Mouse (Mus musculus): ENCODE results near the gene Cldnd2. TPM values are rescaled to one million over a fixed set of nuclear protein-coding genes. Genes with fewer than 3 reads are reported as not detected.

Cldnd2 gene
- total and polyA plus RNA-seq, 2 experiments from 2014 or later: not detected

DNA sequence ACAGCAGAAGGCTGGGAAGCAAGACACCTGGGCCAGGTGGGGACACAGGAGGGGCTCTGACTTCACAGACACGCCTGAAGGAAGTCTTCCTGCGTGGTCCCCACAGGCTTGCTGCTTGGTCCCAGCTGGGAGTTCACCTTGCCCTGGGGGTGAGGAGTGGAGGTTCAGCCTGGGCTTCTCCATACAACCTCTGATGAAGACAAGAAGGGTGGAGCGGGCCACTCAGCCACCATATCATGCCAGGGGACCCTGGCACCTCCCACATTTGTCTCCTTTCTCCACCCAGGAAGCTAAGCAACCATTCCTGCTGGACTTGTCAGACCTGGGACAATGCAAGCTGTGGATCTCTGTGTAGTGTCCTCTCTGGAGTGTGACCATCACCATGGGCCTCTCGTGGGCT, 22.3 kb downstream of the Cldnd2 start, which contains the start of gene Vsig10l:
Vsig10l (plus strand) TSS at position 301 of the 400 bp plus-strand sequence.
- no peak within 1 kb of the TSS for H3K4me3 ChIP-seq (ENCODE audit: low read depth, low read length)
- no peak for DNase-seq
- H3K4me1 ChIP-seq (ENCODE audit: insufficient read depth): no peaks in the 10 kb centered on the region
- no peak within 1 kb of the TSS for H3K4me2 ChIP-seq (ENCODE audit: low read depth)
- TF ChIP-seq CTCF (IDR thresholded peaks at IDR 0.05; ENCODE audit: low read depth): no peak
- 66% methylated on average over 4 of the region's 4 CpGs for WGBS
- no peak within 1 kb of the TSS for H3K27ac ChIP-seq (ENCODE audit: low read depth, low read length)
- H3K27me3 ChIP-seq (ENCODE audit: insufficient read depth, low read length): no peaks in the 10 kb centered on the region
- no peak within 1 kb of the TSS for H3K9ac ChIP-seq
- H3K36me3 ChIP-seq (ENCODE audit: insufficient read depth): no peaks in the 10 kb centered on the region
- ATAC-seq: no peak
- H3K9me3 ChIP-seq (ENCODE audit: low read length): no peaks in the 10 kb centered on the region

DNA sequence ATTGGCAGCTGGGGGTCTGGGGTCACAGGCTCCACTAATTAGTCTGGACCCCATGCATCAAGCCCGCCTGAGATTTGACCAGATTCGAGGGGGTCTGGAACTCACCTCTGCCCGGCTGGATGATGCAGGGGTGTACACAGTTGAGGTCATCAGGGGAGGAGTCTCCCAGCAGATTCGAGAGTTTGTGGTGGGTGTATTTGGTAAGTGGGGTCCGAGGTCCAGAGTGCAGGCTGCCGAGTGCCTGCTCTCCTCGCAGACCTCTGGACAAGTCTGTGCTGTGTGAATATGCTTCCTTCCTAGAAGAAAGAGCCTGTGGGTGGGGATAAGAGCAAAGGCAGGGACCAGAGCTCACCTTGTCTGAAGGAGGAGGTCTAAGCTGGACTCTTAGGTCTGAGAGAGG, 23.4 kb downstream of the Cldnd2 start:
- 79% methylated on average over 7 of the region's 7 CpGs for WGBS
- no peak overlapping the region for H3K4me3 ChIP-seq (ENCODE audit: low read depth, low read length)
- no peak for ATAC-seq
- no peak overlapping the region for H3K4me2 ChIP-seq (ENCODE audit: low read depth)
- H3K27me3 ChIP-seq (ENCODE audit: insufficient read depth, low read length): no peaks in the 10 kb centered on the region
- H3K9ac ChIP-seq: no peak overlapping the region
- no peak overlapping the region for H3K27ac ChIP-seq (ENCODE audit: low read depth, low read length)
- no peaks in the 10 kb centered on the region for H3K36me3 ChIP-seq (ENCODE audit: insufficient read depth)
- no peak for DNase-seq
- no peaks in the 10 kb centered on the region for H3K9me3 ChIP-seq (ENCODE audit: low read length)
- no peak for TF ChIP-seq CTCF (IDR thresholded peaks at IDR 0.05; ENCODE audit: low read depth)
- H3K4me1 ChIP-seq (ENCODE audit: insufficient read depth): no peaks in the 10 kb centered on the region

DNA sequence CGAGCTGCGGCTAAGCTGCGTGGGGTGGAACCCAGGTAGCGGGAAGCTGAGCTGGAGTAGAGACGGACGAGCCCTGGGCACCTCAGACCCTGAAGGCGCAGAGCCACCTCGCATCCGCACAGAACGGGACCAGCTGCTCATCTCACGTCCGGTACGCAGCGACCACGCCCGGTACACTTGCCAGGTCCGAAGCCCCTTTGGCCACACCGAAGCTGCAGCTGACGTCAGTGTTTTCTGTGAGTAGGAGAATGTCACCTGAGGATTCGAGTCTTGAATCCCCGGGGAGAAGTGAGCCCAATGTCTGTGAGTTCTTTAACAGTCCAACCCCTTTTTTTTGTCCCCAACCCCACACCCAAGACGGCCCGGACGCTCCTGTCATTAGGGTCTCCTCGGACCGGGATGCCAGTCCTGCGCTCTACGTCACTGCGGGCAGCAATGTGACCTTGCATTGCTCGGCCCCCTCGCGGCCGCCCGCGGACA, 24.3 kb downstream of the Cldnd2 start:
- no peak for DNase-seq
- 9% methylated on average over 35 of the region's 35 CpGs for WGBS
- Histone ChIP-seq H3K9ac (peak overlapping the region; percentile 59), H3K4me3 (ENCODE audit: low read depth, low read length) (peak overlapping the region; percentile 44), H3K4me1 (ENCODE audit: insufficient read depth) (no peaks in the 10 kb centered on the region), H3K27me3 (ENCODE audit: insufficient read depth, low read length) (no peaks in the 10 kb centered on the region), H3K9me3 (ENCODE audit: low read length) (no peaks in the 10 kb centered on the region), H3K27ac (ENCODE audit: low read depth, low read length) (no peak overlapping the region; the same call in 1 of the 2 replicates), H3K36me3 (ENCODE audit: insufficient read depth) (no peaks in the 10 kb centered on the region), H3K4me2 (ENCODE audit: low read depth) (peak overlapping the region; percentile 84)
- 0 out of 2 replicates have a peak, but pooled peaks have one; percentile 0 for ATAC-seq
- no peak for TF ChIP-seq CTCF (IDR thresholded peaks at IDR 0.05; ENCODE audit: low read depth)

DNA sequence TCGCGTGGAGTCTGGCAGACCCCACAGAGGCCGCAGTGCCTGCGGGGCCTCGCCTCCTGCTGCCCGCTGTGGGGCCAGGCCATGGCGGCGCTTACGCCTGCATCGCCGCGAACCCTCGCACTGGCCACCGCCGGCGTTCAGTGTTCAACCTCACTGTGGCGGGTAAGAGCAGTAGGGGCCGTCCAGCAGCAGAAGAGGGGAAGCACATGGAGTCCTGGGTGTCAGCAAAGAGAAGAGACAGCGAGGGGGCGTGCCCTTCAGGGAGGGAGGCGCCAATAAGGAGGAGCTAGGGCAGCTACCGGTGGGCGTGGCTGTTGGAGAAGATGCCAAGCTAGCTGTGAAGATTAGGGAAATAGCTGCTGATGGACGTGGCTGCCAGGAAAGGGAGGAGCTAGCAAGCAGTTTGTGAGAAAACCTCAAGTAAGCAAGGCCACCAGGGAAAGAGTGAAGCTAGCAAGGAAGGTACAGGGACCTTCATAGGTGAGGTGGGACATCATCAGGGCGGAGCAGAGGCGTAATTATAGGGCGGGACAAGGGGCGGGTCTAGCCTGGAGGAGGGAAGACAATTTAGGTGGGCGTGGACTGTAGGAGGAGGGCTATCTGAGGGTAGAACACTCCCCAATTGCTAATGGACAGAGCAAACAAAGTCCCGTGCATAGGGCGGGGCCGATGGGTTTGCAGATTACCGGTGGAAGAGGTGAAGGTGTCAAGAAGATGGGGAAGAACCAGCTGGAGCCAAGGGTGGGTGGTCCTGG, 24.9 kb downstream of the Cldnd2 start:
- Histone ChIP-seq H3K9me3 (ENCODE audit: low read length) (no peaks in the 10 kb centered on the region), H3K27ac (ENCODE audit: low read depth, low read length) (no peak overlapping the region; the same call in 1 of the 2 replicates), H3K4me1 (ENCODE audit: insufficient read depth) (no peaks in the 10 kb centered on the region), H3K36me3 (ENCODE audit: insufficient read depth) (no peaks in the 10 kb centered on the region), H3K4me3 (ENCODE audit: low read depth, low read length) (peak overlapping the region; percentile 44), H3K27me3 (ENCODE audit: insufficient read depth, low read length) (no peaks in the 10 kb centered on the region), H3K4me2 (ENCODE audit: low read depth) (peak overlapping the region; percentile 84), H3K9ac (peak overlapping the region; percentile 59)
- peak; percentile 56 for TF ChIP-seq CTCF (IDR thresholded peaks at IDR 0.05; ENCODE audit: low read depth)
- peak; percentile 88 for DNase-seq
- 1% methylated on average over 33 of the region's 33 CpGs for WGBS
- ATAC-seq: peak; percentile 78

DNA sequence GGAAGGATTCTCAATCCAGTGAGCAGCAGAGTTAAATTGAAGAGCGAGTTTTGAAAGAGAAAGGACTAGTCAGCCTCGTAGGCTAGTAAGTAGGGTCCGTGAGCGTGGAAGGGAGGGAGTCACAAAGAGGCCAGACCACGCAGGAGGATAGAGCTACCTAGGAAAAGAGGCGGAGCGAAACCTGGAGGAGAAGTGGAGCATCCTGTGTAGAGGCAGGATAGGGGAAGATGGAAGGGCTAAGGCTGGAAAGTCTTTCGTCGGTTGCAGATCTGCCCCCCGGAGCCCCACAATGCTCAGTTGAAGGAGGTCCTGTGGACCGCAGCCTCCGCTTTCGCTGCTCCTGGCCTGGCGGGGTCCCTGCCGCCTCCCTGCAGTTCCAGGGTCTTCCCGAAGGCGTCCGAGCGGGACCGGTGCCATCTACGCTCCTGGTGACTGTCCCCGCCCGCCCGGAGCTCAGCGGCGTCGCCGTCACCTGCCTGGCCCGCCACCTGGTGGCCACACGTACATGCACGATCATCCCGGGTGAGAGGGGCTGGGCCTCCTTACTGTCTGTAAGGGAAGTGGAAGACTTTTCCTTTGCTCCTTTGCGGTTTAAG, 25.6 kb downstream of the Cldnd2 start:
- ATAC-seq: peak; percentile 82

DNA sequence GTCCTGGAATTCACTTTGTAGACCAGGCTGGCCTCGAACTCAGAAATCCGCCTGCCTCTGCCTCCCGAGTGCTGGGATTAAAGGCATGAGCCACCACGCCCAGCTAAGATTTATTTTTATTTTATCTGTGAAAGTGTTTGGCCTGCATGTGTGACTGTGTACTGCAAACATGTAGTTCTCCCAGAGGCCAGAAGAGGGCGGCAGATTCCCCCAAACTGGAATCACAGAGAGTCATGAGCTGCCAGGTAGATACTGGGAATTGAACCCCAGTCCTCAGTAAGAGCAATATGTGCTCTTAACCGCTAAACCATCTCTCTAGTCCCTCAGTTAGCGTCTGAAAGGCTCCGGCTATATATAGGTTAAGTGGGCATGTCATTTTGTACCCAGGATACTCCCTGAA, 29.8 kb downstream of the Cldnd2 start:
- peak; percentile 62 for TF ChIP-seq CTCF (IDR thresholded peaks at IDR 0.05; ENCODE audit: low read depth)
- Histone ChIP-seq H3K27me3 (ENCODE audit: insufficient read depth, low read length) (no peaks in the 10 kb centered on the region), H3K4me1 (ENCODE audit: insufficient read depth) (no peaks in the 10 kb centered on the region), H3K27ac (ENCODE audit: low read depth, low read length) (no peak overlapping the region), H3K36me3 (ENCODE audit: insufficient read depth) (peaks cover 8% of the 10 kb centered on the region; the same call in 1 of the 2 replicates), H3K4me2 (ENCODE audit: low read depth) (no peak overlapping the region), H3K9me3 (ENCODE audit: low read length) (no peaks in the 10 kb centered on the region), H3K9ac (no peak overlapping the region), H3K4me3 (ENCODE audit: low read depth, low read length) (no peak overlapping the region)
- ATAC-seq (no peak), DNase-seq (peak; percentile 49)
- WGBS: 43% methylated on average over 8 of the region's 8 CpGs

More for the DNA sequence above, 25.6 kb downstream of the Cldnd2 start:
- no peaks in the 10 kb centered on the region for H3K4me1 ChIP-seq (ENCODE audit: insufficient read depth)
- H3K27me3 ChIP-seq (ENCODE audit: insufficient read depth, low read length): no peaks in the 10 kb centered on the region
- WGBS: 3% methylated on average over 33 of the region's 33 CpGs
- H3K9me3 ChIP-seq (ENCODE audit: low read length): no peaks in the 10 kb centered on the region
- peak overlapping the region; percentile 43 for H3K9ac ChIP-seq
- H3K36me3 ChIP-seq (ENCODE audit: insufficient read depth): no peaks in the 10 kb centered on the region
- peak; percentile 86 for DNase-seq
- H3K4me3 ChIP-seq (ENCODE audit: low read depth, low read length): peak overlapping the region; percentile 44
- H3K4me2 ChIP-seq (ENCODE audit: low read depth): peak overlapping the region; percentile 84
- TF ChIP-seq CTCF (IDR thresholded peaks at IDR 0.05; ENCODE audit: low read depth): peak; percentile 94
- 0 out of 2 replicates have a peak overlapping the region, but pooled peaks have one; percentile 15 for H3K27ac ChIP-seq (ENCODE audit: low read depth, low read length)

DNA sequence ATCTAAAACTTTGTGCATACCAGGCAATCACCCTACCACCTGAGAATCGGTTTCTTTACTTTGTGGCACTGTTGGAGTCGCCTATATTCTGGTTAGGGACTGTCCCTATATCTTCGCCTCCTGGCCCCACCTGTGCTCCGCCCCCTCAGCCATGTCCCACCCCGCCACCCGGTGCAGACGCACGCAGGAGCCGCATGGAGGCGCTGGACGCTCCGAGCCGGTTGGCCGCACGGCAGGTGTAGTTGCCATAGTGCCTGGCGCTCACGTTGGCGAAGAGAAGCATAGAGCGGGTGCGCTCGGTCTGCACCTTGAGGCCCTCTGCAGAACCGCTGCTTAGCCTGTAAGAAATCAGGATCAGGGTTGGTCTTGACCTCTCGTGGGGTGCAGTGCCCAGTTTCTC, 35.1 kb downstream of the Cldnd2 start:
- ATAC-seq: peak; percentile 30; the same call in 1 of the 2 replicates
- no peaks in the 10 kb centered on the region for H3K4me1 ChIP-seq (ENCODE audit: insufficient read depth)
- no peak overlapping the region for H3K9ac ChIP-seq
- no peaks in the 10 kb centered on the region for H3K27me3 ChIP-seq (ENCODE audit: insufficient read depth, low read length)
- H3K9me3 ChIP-seq (ENCODE audit: low read length): no peaks in the 10 kb centered on the region
- no peak overlapping the region for H3K4me2 ChIP-seq (ENCODE audit: low read depth)
- no peak overlapping the region for H3K4me3 ChIP-seq (ENCODE audit: low read depth, low read length)
- peaks cover 26% of the 10 kb centered on the region for H3K36me3 ChIP-seq (ENCODE audit: insufficient read depth)
- WGBS: 22% methylated on average over 23 of the region's 23 CpGs
- DNase-seq: no peak
- TF ChIP-seq CTCF (IDR thresholded peaks at IDR 0.05; ENCODE audit: low read depth): peak; percentile 37; the same call in 1 of the 2 replicates
- H3K27ac ChIP-seq (ENCODE audit: low read depth, low read length): no peak overlapping the region
